Mouse (Mus musculus) spleen, adult 18-20 months (tissue): ENCODE results near the gene Ppil1.
"Not testable (repeated sequence)": the region's sequence is repeated elsewhere in the genome, so short reads cannot be mapped to it uniquely, and the experiment has no call there.

Source experiments
- DNase-seq, 2 experiments: peaks; one replicate each; pipeline ENCODE4 v3.0.0; 2022; ENCODE audit warnings: mixed read lengths in 2 of 2

Ppil1 gene

GRCm38 (mm10) chr17:29280422-29280821 is 16.4 kb upstream of the Ppil1 start:
- no peak for DNase-seq

GRCm38 (mm10) chr17:29273889-29274288 is 9.9 kb upstream of the Ppil1 start:
- DNase-seq, result no peak

- DNase-seq, result no peak
Measured at GRCm38 (mm10) chr17:29273156-29273555, 9.2 kb upstream of the Ppil1 start.

- no peak for DNase-seq
Measured at GRCm38 (mm10) chr17:29270148-29270698, 6.2 kb upstream of the Ppil1 start.

- no peak for DNase-seq
Measured at GRCm38 (mm10) chr17:29269349-29269706, 5.3 kb upstream of the Ppil1 start.

GRCm38 (mm10) chr17:29268682-29269348 is 4.8 kb upstream of the Ppil1 start, which contains the start of gene BC004004:
Gene BC004004, plus strand, starts transcription at chr17:29268788.
- peak; percentile 92 to 93 for DNase-seq

- no peak for DNase-seq
Measured at GRCm38 (mm10) chr17:29267931-29268681, 4.1 kb upstream of the Ppil1 start.

GRCm38 (mm10) chr17:29267040-29267439 is 3.1 kb upstream of the Ppil1 start:
- DNase-seq, result not testable (repeated sequence)

GRCm38 (mm10) chr17:29264760-29265159 is 774 bp upstream of the Ppil1 start:
- no peak for DNase-seq

GRCm38 (mm10) chr17:29263417-29263816 is 569 bp downstream of the Ppil1 start:
- DNase-seq, result no peak

- DNase-seq, result no peak
Measured at GRCm38 (mm10) chr17:29262259-29262649, 1.7 kb downstream of the Ppil1 start.

GRCm38 (mm10) chr17:29261603-29262258 is 2.3 kb downstream of the Ppil1 start:
- DNase-seq, result no peak

GRCm38 (mm10) chr17:29260501-29260900 is 3.5 kb downstream of the Ppil1 start:
- DNase-seq, result no peak

GRCm38 (mm10) chr17:29259489-29259888 is 4.5 kb downstream of the Ppil1 start:
- peak; percentile 58 to 76 for DNase-seq

- DNase-seq, result no peak
Measured at GRCm38 (mm10) chr17:29258921-29259320, 5.1 kb downstream of the Ppil1 start.

GRCm38 (mm10) chr17:29258025-29258558 is 5.9 kb downstream of the Ppil1 start:
- no peak for DNase-seq

- no peak for DNase-seq
Measured at GRCm38 (mm10) chr17:29257001-29257511, 6.9 kb downstream of the Ppil1 start.

GRCm38 (mm10) chr17:29256507-29256906 is 7.5 kb downstream of the Ppil1 start:
- DNase-seq, result no peak

- not testable (repeated sequence) for DNase-seq
Measured at GRCm38 (mm10) chr17:29254784-29255183, 9.2 kb downstream of the Ppil1 start.

GRCm38 (mm10) chr17:29253684-29254083 is 10.3 kb downstream of the Ppil1 start:
- no peak for DNase-seq

GRCm38 (mm10) chr17:29253236-29253635 is 10.8 kb downstream of the Ppil1 start:
- DNase-seq, result no peak

GRCm38 (mm10) chr17:29251608-29252390 is 12.2 kb downstream of the Ppil1 start:
- no peak for DNase-seq
